Mouse (Mus musculus): ENCODE results near the gene Scn4a. TPM values are rescaled to one million over a fixed set of nuclear protein-coding genes. Genes with fewer than 3 reads are reported as not detected.
A peak's percentile ranks its signal among the peaks of the same experiment; 100 is the strongest.
"Not testable (repeated sequence)": the region's sequence is repeated elsewhere in the genome, so short reads cannot be mapped to it uniquely, and the experiment has no call there.

Scn4a gene
- 100 to 1,000 TPM; 137 to 145 TPM for total RNA-seq (2021)
- long read RNA-seq, experiment 1, full-length matches to known transcripts: 1 of 36 reads
- long read RNA-seq, experiment 1, partial matches to known transcripts: 9 of 36 reads
- long read RNA-seq, experiment 1, other reads (novel, unspliced or antisense): 26 of 36 reads
- long read RNA-seq, experiment 2, full-length matches to known transcripts: 2 of 58 reads
- long read RNA-seq, experiment 2, partial matches to known transcripts: 37 of 58 reads
- long read RNA-seq, experiment 2, other reads (novel, unspliced or antisense): 19 of 58 reads

DNA sequence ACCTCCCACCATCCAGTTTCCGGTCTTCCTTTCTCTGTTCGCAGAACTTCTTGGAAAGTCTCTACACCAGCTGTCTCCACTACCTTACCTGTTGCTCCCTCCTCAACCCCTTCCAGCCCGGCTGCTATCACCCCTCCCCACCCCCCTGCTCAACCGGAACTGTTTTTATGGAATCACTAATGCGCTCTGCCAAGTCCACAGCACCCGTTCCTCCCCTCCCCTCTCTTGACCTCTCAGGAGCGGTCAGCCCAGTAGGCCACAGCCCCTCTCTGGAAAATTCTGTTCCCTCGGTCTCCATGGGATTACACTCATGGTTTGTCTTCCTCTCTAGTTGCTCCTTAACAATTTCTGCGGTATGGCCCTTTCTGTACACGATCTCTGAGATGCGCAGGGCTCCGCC, at the start of gene Scn4a:
Gene Scn4a (minus strand): TSS at position 101 of the 400 bp plus-strand sequence.
- DNase-seq: no peak

- DNase-seq: no peak
These were observed 45.4 kb upstream of the Scn4a start for GRCm38 (mm10) chr11:106398481-106398880.

- no peak for DNase-seq
These were observed 44.6 kb upstream of the Scn4a start for GRCm38 (mm10) chr11:106397656-106398055.

- DNase-seq: not testable (repeated sequence)
These were observed 41.0 kb upstream of the Scn4a start for GRCm38 (mm10) chr11:106394055-106394454.

- no peak for DNase-seq
These were observed 40.2 kb upstream of the Scn4a start for GRCm38 (mm10) chr11:106393331-106393616.

DNA sequence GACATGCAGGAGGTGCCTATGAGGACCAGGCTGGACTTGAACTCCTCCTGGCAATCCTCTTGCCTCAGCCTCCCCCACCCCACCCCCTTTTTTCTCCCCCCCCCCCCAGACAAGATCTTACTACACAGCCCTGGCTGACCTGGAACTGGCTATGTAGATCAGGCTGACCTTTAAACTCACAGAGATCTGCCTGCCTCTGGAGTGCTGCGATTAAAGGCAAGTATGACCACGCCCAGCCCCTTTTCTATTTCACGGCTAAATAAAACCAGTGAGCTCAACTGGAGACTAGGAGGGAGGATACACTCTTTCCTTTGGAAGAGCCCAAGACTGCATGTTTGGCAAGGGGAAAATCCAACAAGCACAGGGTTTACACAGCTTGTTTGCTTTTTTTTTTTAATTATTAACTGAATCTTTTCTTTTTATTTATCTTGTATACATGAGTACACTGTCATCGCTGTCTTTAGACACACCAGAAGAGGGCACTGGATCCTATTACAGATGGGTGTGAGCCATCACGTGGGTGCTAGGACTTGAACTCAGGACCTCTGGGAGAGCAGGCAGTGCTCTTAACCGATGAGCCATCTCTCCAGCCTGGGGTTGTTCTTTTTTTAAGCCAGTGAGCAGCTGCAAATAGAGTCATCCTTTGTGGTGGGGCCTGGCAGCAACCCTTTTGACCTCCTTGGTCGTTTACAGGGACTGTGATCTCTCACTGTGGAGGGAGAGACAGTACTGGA, 39.7 kb upstream of the Scn4a start:
- no peak for DNase-seq

DNA sequence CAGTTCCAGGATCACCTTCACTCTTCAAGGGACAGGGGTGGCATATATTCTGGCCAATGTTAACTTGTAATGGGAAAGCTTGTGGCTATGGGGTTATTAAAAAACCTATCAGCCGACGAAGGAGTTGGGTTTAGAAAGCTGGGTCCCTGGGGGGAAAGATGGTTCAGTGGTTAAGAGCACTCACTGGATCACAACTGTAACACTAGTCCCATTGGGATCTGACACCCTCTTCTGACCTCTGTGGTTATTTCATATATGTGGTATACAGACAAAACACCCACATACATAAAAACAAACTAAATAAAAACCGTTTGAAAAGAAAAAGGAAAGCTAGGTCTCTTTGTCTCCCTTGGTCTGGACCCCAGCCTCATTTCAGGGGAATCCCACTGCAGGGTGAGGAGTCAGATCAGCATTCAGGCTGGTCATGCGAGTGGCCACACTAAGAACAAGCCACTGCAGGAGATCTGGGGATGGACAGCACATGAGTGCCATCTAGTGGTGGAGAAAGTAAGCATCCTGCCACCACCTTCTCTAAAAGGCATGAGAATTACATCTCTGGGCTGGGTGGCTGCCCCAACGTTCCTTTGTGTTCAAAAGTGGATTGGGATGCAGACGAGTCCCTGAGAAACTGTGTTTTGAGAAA, 38.6 kb upstream of the Scn4a start:
- DNase-seq: peak; percentile 63

DNA sequence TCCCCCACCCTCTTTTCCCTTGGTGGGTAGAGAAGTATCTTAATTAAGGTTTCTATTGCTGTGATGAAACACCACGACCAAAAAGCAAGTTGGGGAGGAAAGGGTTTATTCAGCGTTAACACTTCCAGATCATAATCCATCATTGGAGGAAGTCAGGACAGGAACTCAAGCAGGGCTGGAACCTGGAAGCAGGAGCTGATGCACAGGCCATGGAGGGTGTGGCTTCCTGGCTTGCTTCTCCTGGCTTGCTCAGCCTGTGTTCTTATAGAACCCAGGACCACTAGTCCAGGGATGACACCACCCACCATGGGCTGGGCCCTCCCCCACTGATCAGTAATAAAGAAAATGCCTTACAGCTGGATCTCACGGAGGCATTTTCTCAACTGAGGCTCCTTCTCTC, 37.7 kb upstream of the Scn4a start:
- no peak for DNase-seq

- no peak for DNase-seq
These were observed 36.5 kb upstream of the Scn4a start for GRCm38 (mm10) chr11:106389611-106390010.

- DNase-seq: no peak
These were observed 34.7 kb upstream of the Scn4a start, which contains the start of gene Icam2 for GRCm38 (mm10) chr11:106387791-106388216. Icam2 (minus strand) TSS chr11:106388075.

DNA sequence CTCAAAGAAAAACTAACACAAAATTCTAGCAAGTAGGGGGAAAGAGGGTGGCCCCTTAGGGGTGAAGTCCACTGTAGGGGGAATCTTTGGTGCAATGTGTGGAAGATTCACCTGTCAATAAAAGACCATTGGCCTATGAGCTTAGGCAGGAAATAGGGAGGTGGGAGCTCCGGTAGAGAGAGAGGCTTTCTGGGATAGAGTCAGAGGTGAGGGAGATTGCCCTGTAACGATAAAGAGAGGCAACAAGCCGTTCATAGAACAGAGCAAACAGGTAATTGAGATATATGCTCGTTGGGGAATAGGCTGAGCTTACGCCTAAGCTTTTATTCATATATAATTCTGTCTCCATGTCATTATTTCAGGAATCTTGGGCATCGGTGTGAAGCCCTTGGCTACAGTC, 33.9 kb upstream of the Scn4a start:
- no peak for DNase-seq

DNA sequence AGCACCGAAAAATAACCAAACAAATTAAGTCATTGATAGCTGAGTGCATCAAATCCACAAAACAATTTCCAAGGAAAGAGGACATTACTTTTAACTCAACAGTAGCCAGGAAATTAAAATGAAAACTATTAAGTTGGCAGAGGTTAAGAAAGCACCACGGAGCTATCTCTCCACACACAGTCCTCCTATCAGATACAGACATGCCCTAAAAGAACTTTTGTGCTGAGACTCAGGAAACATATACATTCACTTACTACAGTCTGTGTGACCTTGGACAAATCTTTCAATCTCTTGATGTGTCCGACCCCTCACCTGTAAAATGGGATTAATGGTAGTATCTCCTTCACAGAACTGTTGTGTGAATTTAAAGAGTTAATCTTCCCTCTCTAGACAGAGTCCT, 33.3 kb upstream of the Scn4a start:
- no peak for DNase-seq

DNA sequence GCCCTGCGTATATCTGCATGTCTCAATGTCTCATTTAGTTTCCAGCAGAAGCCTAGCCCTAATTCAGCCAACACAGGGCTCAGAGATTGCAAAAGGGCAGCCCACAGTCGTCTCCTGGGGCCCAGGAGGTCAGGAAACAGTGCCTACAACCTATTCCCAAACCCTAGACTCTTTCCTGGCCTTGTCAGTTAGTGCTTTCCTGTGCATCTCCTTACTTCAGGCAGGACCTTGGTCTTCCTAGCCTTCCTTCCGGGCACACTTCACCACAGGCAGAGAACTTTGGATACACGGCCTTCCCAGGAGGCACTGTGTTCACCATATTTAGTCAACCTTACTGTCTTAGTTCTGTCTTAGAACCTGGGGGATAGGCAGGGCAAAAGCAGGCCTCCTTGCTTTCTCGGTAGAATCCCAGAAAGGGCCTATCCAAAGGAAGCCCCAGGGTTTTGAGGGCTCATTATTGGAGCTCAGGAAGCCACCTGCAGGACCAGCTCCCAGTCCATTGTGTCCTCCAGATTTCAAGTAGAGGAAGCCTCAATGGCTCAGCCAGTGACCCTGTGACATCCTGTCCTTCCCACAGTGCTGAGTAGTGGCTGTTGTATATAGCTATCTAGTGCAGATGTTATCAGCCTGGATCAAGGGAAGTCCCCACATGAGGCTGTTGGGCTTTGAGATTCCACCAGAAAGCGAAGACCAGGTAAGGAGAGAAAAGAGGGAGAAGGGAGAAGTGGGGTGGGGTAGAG, 30.1 kb upstream of the Scn4a start:
- no peak for DNase-seq

- no peak for DNase-seq
These were observed 29.3 kb upstream of the Scn4a start for GRCm38 (mm10) chr11:106382424-106382823.

GRCm38 (mm10) chr11:106381883-106382282, 28.8 kb upstream of the Scn4a start:
- no peak for DNase-seq

DNA sequence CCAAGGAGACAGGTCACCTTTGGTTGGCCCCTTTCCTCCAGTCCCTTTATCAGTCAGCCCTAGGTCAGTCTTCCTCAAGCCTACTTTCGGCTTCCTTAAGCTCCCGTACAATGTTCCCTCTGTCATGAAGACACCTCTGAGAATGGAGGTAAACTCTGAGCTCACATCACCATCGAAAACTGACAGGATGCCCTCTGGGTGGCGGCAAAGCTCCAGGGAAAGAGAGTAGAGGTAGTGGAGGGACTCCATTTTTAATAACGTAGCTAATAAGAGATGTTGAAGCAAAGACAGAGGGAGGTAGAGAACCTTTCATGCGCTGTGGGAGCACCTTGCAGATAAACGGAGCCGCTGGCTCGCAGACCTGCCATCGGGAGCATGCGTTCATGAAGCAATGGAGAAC, 27.9 kb upstream of the Scn4a start:
- DNase-seq: no peak

- DNase-seq: no peak
These were observed 21.9 kb upstream of the Scn4a start for GRCm38 (mm10) chr11:106374979-106375378.

DNA sequence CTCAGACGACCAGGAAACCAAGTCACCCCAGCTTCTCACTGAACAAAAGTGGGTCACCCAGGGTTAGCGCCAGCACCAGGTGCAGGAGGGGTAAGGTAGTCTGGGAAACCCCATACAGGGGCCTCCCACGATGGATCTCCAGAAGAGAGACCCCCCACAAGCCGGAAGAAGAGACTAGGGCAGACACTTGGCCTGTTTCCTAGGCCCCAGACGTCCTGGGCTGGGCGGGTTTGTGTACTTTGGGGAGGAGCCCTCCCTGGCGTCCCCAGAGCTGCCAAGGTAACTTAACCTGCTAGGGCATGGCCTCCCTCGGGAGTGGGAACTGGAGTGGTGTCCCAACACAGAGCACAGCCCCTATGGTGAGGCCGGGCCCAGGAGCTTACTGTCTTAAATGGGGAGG, 21.5 kb upstream of the Scn4a start:
- no peak for DNase-seq

DNA sequence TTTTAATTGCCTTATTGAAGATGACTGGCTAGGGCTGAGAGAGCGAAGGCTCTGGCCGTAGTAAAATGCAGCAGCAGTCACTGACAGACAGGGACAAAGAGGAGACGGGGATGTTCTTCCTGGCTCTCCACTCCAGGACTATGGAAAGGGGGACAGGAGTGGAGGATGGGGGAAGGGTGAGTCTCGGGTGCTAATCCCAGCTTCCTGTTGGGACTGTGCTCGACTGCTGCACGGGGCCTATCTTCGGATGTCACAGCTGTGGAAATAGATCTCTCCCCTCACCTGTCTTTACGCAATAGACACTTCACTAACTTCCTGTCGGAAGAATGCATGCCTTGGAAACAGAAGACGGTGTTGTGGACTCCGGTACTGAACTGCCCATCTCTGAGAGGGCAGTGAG, 20.9 kb upstream of the Scn4a start:
- no peak for DNase-seq

- peak; percentile 91 for DNase-seq
These were observed 13.2 kb upstream of the Scn4a start for GRCm38 (mm10) chr11:106366316-106366715.

DNA sequence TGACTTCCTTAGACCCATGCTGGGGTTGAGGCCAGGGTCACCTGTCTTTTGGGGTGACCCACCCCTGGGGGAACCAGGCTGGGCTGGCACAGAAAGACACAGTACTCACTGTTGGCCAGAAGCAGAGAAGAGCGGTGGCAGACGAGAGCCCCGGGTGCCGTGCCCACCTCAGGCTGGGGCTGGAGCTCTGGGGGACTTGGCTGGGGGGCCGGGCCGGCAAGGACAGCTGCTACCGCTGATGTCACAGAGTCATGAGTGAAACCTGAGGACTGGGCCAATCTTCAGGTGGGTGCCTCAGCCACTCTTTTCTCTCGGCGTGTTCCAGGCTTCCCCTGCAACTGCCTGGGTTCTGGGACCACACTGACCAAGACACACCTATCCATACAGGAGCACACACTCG, 12.3 kb upstream of the Scn4a start, which contains the start of gene Prr29:
Gene Prr29 (plus strand): TSS at position 107 of the 400 bp plus-strand sequence.
- DNase-seq: peak; percentile 50

DNA sequence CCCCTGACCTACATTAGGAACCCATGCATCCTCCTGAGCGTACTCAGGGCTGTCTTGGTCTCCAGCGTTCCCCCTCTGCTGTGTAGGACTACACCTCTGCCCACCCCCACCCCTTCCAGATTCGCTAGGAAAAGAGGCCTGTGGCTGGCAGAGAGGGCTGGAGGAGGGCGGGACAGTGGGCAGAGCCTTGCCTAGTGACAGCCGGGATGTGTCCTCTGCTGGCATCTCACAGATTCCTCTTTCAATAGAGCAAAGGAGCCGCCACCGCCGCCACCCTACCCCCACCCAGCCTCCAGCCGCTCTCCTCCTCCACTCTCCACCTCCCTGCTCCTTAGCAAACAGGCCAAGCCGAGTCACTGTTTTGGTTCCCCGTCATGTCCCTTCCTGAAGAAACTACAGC, 11.6 kb upstream of the Scn4a start:
- peak; percentile 58 for DNase-seq

- DNase-seq: no peak
These were observed 6.3 kb upstream of the Scn4a start for GRCm38 (mm10) chr11:106359350-106359749.
